Mouse (Mus musculus): ENCODE measurements at regions not wholly inside any gene's neighbourhood (a gene's known extent, or its start where the extent isn't known, plus 50 kb on each side); places are given as distances from the start of the nearest gene placed in this dataset.

- no peak overlapping the region for H3K4me3 ChIP-seq (ENCODE audit: low read depth, low read length)
- ATAC-seq (replicated peaks; ENCODE audit: low FRiP score, low TSS enrichment, low read depth) = no peak
- DNase-seq (ENCODE audit: low spot score) = no peak
- no peak overlapping the region for H3K9ac ChIP-seq (ENCODE audit: low read length)
- H3K27me3 ChIP-seq (replicated peaks; ENCODE audit: control insufficient read depth, insufficient read depth, low read length) = no peaks in the 10 kb centered on the region
- 41% methylated on average over 8 of the region's 8 CpGs for WGBS
- H3K9me3 ChIP-seq (ENCODE audit: control insufficient read depth, low read length) = no peaks in the 10 kb centered on the region
- H3K4me1 ChIP-seq (replicated peaks; ENCODE audit: control insufficient read depth, insufficient read depth, low read length) = 0 out of 2 replicates have a peak, but pooled peaks cover 3% of the 10 kb centered on the region
- H3K4me2 ChIP-seq (ENCODE audit: low read length) = no peak overlapping the region
- H3K27ac ChIP-seq (ENCODE audit: low read depth) = no peak overlapping the region
- H3K36me3 ChIP-seq (ENCODE audit: control insufficient read depth, insufficient read depth, low read length) = no peaks in the 10 kb centered on the region
Observed at GRCm38 (mm10) chr9:34427711-34428110, 58.0 kb upstream of the Kirrel3 start.

Measured in intestine, embryonic 14.5 days (tissue).